Mouse (Mus musculus) ovary, postnatal 36 days (tissue): ENCODE measurements at regions not wholly inside any gene's neighbourhood (a gene's known extent, or its start where the extent isn't known, plus 50 kb on each side); places are given as distances from the start of the nearest gene placed in this dataset.

Experiments
- DNase-seq: peaks from one replicate; pipeline ENCODE4 v3.0.0; 2022; ENCODE audit warnings: low spot score, mixed read lengths

DNA sequence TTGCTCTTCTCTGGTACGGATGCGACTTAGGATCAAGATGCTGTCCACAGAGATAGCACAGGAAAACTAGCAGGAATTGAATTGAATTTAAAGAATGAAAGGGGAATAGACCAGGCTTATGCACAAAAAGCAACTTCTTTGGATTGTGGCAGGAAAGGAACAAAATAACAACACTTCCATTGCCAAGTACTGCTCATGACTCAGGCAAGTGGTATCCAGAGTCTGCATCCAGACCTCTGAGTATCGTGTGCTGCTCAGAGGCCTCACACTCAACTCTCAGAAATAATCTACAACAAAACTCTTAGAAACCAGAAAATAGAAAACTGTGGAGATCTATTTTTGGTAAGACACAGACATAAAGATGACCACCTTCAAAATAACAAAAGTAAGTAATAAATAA lies 176.1 kb upstream of the Egflam start:
- no peak for DNase-seq

DNA sequence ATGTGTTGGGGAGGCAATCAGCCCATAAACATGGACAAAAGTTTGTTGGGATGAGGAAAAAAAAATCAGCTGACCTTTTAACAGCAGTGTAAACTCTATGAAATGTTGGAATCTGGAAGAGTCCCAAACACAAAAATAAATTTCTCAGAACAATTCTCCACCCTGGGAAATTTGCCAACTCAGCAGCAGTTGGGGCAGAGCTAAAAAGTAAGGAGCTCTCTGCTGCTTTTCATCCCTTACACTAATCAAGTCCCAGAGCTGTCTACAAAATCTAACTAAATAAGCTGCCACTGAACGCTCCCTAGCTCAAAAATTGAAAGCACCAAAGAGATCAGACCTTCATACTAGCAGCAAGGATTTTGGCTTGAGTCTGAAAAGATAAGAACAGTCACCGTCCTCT lies 176.6 kb upstream of the Egflam start:
- DNase-seq: no peak

DNA sequence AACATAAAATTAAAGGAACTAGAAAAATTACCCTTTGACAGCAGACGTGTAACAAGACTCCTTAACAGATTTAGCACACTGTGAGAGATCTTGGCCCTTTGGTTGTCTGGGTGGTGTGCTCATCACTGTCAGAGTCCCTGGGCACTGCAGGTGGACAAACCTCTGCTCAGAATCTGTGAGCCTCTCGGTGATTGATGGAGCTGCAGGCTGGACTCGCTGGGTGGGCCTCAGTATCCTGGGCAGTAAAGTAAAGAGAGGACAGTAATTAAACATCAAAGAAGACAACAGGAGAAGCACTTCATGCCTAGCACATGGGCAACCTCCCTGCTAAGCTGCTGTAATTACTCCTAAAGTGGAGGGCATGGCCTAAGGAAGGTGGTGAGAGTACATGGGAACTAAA lies 180.2 kb upstream of the Egflam start:
- DNase-seq: no peak

DNA sequence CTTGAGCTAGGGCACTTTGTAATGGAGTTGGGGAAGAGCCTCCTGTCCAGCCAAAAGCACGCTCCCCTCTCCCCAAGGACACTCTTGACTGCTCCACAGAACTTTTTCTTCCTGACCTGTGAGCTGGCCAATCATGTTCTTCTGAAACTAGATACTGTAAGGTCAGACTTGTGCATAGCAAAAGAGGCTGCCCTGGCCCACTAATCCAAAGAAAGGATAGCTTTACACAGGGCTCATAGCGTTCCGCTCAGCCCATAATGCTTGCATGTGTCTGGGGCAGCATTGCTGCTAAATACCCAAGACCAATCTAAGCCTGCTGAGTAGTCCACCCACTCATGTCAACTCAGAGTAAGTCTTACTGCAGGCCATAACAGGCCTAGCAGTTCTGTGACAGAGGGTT lies 189.0 kb upstream of the Egflam start:
- no peak for DNase-seq

DNA sequence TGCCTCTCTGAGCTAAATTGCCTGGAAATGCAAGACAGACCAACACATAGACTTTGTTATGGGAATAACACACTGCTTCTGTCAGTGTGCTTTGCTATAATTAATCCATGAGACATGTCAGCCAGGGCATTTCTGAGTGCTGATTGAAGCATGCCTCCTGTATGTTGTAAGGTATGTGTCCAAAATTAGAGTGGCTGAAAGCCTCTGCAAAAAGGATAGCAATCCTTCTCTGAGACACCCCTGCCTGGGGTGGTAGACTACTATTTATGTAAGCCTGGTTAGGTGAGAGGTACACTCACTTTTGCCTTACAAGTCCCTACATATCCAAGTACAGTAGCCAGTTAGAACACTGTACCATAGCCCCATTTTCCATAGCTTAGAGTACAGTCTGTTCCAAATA lies 193.3 kb upstream of the Egflam start:
- DNase-seq: no peak

DNA sequence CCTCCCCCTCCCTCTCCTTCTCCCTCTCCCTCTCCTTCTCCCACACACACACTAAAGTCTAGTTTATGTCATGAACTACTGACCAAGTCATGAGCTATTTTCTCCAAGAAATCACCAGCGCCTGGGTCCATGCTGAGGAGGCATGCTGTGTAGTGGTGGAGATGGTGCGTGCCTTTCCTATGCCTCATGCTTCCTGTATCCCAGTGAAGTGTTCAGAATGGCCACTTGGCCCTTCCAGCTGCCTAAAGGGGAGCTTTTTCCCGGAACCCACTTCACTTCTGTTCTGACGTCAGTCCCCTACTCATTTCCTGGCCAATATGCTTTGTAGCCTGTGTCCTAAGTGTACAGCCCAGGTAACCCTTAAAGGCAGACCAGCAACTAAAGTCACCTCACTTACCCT lies 199.1 kb upstream of the Egflam start:
- DNase-seq: no peak

DNA sequence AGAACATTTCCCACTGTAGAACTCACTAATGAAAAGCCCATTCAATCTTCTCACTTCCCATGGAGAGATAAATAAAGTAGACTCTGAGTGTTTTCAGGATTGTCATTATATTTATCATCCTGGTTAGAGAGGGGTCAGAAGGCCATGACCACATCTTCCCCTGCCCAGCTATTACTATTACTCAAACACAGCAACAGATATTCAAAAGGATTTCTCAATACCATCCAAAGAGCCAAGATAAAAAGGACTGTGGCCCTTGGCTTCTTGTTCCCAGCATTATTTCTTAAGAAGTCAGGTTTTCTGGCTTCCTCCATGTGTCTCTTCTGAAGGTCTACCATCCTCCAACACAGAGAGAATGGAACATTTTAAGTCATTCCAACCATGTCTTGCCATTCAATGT lies 199.6 kb upstream of the Egflam start:
- DNase-seq: no peak

DNA sequence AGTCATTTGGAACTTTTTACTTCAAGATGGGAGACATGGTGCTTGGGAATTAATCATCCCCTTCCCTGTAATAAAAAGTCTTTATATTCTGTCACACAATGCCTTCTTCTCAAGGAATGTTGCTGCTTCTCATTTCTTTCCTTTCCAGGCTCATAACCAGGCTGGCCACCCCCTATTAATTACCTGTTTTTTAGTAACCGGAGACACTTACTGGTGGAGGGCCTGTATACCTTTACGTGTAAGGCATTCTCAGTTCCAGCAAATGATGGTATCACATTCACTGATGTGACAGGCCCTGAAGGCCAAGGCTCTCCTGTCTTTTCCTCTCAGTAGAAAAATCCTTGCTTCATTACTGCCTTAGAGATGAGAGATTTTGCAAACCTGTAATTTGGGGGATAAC lies 203.3 kb upstream of the Egflam start:
- no peak for DNase-seq

DNA sequence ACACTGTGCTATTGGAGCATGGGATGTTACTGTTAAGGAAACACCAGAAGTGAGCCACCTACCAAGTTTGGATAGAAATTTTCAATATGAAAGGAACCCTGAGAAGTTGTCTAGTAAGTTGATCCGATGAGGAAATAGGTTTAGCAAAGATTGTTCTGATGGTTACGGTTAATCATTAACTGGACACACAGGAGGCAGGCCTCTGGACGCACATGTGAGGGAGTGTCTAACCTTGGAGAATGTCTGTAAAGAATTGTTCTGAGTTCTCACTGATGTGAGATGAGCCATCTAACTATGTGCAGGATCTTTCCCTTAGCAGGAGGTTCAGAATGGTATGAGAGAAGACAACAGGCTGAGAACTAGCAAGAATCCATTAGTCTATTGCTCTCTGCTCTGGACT lies 205.8 kb upstream of the Gdnf start:
- no peak for DNase-seq

DNA sequence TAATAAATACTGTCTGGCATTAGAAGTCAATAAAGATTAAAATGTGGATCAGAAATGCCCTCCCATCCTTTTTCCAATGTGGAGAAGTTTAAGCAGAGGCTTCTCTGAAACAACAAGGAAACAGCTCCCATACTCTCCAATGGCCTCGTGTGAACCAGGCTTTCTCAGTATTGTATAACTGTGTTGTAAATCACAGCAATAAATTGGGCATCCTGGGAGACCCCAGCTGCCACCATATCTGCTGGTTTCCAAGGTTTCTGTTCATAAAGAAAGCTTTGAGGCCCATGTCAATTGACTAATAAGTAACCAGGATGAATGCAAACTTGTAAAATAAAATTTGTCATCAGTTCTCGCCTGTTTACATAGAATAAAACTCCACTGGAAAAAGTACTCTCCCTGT lies 192.7 kb upstream of the Gdnf start:
- DNase-seq: no peak

DNA sequence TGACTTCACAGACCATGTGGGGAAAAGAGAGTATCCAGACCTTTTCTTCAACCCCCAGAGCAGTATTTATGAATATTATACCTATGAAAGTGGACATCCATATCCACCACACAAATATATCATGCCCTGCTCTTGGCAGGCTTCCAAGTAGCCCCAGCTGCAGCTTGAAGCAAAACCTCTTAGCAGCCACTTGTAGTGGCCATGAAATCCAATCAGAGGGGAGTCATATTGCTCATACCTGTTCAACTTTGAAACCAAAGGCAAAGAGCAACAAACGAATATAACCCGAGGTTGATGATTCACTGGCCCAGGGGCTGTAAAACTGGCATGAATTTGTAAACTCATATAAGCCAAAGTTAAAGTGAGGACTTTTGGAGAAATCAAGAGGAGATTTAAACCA lies 187.6 kb upstream of the Gdnf start:
- DNase-seq: no peak

DNA sequence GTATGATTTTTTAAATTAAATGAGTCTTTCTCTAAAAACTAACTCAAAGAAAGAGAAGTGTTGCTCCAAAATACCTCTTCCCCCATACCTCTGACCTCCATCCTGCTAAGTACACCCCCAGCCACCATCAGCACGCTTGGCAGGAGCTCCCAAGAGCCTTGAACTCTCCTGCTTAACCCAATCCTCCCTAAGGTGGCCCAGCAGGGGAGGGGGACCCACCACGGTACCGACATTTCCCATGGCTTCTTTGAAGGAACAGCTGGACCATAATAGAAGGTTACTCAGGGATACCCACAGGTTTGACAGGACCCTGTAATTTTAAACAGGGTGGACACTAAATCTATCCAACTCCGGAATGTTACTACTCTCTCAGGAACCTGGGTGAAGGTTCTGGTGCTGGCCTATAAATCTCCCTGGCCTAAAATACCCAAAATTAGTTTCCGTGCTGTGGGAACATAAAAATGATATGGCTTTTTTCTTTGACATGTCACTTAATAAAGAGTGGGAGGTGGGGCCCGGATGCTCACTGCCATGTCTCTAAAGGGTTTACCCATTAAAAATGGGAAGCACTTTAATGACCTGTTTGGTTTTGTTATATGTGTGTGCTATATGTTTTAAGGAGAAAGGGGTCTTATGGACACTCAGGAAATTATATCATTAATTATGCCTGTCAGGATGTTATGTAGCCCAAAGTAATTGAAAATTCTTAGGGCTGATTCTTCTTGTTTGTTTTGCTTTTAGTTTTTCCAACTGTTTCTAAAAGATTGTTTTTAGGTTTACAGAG lies 185.8 kb upstream of the Gdnf start:
- no peak for DNase-seq

DNA sequence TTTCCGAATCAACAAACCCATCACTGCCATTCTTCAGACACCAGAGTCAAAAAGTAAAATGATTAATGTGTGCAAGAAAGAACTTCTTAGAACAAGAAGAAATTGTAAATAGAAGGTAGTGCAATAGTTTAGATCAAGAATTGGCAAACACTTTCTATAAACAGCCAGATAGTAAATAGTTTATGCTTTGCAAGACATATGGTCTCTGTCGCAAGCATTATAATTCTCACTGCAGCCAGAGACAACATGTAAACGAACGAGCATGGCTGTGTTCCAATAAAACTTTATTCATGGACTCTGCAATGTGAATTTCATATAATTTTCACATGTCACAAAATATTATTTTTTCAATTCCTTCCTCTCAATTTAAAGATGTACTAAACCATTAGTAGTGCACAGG lies 180.8 kb upstream of the Gdnf start:
- DNase-seq: no peak

DNA sequence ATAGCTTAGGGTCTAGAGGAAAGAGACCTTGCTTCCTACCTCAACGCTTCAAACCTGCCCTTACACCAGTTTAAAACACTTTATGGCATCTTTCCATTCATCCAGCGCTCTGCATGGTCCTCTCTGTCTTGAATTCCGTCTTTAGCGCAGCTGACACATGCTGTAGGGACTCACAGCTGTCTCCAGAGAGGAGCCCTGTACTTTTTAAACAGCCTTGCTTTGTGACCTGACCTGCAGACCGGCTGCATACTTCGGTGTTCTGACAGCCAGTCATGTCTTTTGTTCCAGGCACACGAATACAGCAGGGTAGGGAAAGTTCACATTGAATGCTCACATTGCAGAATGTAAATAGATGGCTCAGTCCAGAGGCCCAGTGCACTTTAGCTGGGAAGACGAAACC lies 175.4 kb upstream of the Gdnf start:
- no peak for DNase-seq

DNA sequence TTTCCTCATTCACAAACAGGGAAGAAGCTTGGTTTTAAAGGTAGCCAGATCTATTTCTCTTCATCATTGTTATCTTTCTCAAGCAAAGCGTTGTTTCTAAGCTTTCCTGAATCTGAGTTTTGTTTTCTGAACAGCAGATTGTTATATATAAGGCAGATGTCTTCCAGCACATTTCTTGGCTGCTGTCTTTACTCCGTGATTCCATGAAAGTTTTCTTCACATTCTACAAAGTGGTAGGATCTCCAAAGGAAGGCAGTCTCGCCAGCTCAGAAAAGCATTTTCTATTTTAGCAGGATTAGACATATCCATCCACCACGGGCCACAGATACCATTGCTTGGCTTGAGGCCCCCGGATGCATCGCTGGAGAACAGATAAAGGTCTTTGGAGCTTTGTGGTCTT lies 171.2 kb upstream of the Gdnf start:
- no peak for DNase-seq

DNA sequence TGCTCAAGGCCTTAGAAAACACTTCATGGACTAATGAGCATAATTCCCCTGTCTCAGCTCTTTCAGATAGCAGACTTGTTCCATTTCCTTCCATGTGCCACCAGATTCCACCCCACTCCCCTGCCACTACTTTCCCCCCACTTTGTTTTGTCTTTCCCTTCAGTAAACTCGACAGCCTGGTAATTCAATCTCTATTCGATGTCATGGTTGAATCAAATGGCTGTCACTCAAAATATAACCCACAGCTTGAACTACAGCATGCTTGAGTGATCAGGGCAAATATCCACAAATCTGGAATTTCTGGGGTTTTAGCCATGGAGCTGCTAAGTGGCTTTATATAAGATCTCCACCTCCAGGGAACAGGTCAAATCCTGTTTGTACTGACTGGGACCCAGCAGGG lies 168.6 kb upstream of the Gdnf start:
- DNase-seq: no peak

DNA sequence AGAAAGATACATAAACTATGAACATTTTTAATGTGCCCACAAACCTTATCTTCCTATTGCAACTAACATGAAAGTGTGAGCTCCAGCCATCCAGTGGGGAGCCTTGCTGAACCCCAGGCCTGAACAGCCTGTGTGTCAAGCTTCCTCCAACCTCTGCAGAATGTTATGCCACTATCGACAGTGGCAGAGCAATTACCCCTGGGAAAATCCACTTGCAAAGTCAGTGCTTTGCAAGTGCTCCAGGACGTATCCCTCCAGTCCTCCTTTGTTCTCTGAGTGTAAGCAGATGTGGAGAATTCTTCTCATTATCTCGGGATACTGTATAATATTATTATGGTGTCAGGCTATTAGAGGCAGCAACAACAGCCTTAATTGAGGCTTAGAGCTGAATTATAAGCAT lies 159.9 kb upstream of the Gdnf start:
- DNase-seq: no peak

DNA sequence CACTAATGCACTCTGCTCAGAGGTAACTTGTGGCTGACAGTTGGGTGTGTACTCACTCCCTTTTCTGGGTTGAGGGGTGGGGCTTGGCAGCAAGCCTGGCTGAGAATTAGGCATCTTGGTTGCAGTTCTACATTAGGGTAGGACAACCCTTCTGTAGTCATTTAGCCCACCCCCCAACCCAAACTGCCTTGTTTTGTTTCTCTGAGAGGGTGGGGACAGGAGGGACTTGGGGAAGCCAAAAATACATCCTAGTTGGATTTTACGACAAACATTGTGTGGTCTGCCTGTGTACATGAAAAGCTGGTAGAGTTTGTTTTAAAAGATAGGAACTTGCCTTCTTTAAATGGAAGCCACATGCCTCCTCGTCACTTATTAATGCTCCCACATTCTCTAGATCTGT lies 146.8 kb upstream of the Gdnf start:
- DNase-seq: no peak

DNA sequence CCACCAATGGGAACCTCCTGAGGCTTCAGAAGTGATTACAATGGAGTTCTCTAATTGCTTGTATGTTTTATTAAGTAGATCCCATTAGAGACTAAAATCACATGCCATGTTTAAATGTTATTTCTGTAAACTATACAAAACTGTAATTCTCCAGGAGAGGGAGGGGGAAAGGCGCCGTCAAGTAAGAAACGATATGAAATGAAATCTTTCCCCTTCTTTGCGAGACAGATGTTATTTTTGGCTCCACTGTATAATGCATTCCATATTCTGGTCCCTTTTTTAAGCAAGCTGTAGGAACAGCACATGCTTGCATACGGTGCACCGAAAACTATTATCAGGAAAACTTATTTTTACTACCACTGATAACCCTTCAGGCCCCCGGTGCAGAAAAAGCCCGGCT lies 141.0 kb upstream of the Gdnf start:
- no peak for DNase-seq

DNA sequence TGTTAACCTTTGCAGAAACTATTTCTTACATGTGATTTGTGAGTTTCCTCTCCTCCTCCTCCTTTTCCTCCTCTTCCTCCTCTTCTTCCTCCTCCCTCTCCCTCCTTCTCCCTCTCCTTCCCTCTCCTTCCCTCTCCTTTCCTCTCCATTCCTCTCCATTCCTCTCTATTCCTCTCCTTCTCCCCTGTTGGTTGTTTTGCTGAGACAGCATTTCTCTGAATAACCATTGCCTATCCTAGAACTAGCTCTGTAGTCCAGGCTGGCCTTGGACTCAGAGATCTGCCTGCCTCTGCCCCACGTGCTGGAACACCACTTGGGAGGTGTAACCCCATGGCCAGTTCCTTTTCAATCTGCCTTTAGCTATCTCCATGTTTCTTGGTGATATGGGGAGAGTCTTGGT lies 133.7 kb upstream of the Gdnf start:
- no peak for DNase-seq

DNA sequence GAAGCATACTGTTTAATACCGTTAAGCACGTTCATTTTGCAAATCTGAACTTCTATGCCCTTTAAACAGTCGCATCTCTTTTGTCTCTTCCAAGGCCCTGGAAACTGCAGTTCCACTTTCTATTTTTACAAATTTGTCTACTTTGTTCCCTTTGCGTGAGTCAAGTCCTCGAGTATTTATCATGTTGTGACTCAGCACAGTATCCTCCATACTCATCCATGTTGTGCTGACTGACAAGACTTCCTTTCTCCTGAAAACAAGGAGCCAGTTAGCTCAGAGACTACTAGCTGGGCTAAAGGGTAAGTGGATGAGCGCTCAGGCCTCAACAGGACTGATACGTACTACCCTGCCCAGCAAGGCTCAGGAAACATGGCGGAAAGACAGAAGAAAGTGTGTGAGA lies 131.9 kb upstream of the Gdnf start:
- no peak for DNase-seq

DNA sequence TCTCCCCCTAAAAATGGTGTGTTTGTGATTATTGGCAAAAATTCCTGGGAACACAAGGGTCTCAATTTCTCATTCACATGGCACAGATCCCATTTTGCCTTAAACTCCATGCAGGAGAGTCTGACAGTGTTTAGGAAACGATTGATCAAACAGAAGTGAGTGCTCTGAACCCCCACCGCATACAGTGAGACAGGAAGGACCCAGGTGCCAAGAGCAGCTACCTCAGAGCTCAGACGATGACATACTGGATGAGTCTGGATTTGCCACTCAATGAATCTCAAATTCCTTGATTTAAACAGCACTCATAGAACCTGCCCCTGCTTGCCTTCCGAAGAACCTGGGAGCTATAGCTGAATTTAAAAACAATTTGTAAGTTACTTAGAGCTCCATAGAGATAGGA lies 129.6 kb upstream of the Gdnf start:
- no peak for DNase-seq

DNA sequence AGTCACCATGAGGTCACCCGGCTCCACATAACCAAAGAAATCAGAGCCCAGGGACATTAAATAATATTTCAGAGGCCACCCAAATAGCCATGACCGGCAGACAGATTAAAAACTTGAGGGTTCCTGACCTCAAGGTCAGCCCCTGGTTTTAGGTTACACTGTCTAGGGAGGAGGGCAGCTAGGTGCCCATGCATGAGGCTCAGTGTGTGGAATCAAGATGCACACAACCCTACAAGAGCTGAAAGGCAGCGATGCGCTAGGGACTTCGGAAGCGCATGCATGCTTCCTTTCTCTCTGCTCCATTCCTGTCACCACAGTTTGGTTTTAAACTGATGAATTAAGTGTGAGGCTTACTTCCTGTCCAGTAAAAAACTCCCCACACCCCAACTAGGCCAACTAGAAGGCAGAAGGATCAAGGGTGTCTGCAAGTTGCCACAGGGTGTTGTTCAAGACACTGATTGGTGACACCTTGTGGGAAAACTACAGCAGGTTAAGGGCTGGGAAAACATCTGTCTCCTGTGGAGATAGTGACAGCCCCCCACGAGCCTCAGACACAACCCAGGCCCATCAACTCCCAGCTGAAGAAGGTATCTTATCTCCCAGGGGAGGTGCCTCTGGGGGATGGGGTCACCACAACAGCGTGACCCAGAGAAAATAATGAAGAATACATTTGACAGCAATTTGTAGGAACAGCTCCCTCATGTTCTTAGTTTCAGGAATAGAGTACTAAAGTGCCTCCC lies 127.2 kb upstream of the Gdnf start:
- DNase-seq: no peak

DNA sequence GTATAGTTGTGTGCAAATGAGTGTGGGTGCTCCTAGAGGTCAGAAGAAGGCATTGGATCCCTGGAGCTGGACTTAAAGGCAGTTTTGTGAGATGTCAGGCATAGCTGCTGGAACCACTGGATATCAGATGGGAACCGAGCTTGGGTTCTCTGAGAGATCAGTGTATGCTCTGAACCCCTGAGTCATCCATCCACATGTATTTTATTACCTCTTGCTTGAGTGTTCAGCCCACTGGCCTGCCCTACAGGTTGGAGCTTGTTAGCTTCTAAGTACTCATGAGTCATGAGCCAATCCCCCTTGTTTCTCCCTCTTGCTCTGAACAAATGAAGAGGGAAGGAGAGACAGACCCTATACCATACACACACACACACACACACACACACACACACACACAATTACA lies 119.4 kb upstream of the Gdnf start:
- no peak for DNase-seq
